In the genomic region with DNA sequence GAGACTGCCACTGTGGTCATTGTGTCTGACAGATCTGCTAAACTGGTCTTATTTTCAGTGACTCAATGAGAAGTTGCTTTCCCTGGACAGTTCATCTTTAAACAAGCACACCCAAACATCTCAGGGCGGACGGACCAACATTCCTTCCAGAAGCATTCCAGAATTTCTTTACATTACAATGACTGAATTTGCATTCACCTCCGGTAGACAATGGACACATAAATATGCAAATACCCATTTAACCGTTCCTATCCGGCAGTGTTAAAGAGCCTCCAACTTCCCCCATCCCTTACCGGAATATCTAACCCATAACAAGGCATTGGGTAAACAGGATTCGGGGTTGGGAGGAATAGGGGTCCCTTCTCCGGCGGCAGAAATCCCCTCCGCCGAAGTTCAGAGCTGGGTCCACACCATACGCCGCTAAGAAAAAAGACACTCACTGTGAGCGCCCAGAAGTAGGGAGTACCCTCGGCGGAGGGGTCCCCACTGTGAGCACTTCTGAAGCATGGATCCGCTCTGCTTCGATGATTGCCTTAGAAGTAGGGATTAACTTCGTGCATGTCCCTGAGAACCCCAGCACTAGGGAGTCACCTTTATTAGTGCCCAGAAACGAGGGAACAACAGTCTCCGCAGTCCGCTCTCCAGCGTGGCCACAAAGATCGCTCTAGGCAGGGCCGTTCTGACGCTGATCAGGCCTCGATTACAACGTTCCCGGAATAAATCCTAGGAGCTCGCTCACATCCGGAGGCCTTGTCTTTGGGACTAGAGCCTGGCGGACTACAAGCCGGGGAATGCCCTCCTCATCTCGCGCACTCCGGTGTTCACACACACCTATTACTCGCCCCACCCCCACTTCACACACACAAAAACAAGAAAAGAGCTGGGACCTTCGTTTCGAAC, we compare ENCODE assay signal across 8 mouse cellular contexts. TPM values are rescaled to one million over a fixed set of nuclear protein-coding genes. Genes with fewer than 3 reads are reported as not detected.
DNase-seq lines count a peak whose midpoint lies in the region; ATAC-seq and TF ChIP-seq lines count a peak whose summit lies in the region.

No protein-coding gene starts in this region.

- peak overlapping the region; percentile 51 for H3ac ChIP-seq in myocyte (ENCODE audit: control insufficient read depth, insufficient read length)

- peak overlapping the region; percentile 86 for H3K4me2 ChIP-seq in lung, embryonic 14.5 days
- peak overlapping the region; percentile 71 for H3K4me2 ChIP-seq in intestine, embryonic 14.5 days (ENCODE audit: low read length)
- peak overlapping the region; percentile 96 for H3K4me2 ChIP-seq in myocyte (ENCODE audit: low read depth)

- H3K4me1 ChIP-seq in lung, embryonic 14.5 days (ENCODE audit: insufficient read depth): peaks cover 12% of the 10 kb centered on the region; the same call in 1 of the 2 replicates
- peaks cover 7% of the 10 kb centered on the region for H3K4me1 ChIP-seq in cortical plate, adult 2 months (ENCODE audit: control insufficient read depth, insufficient read depth, low read length)
- H3K4me1 ChIP-seq in intestine, embryonic 14.5 days (replicated peaks; ENCODE audit: control insufficient read depth, insufficient read depth, low read length): peaks cover 19% of the 10 kb centered on the region

- no peaks in the 10 kb centered on the region for H3K27me3 ChIP-seq in lung, embryonic 14.5 days (ENCODE audit: insufficient read depth, low read length)
- H3K27me3 ChIP-seq in intestine, embryonic 14.5 days (replicated peaks; ENCODE audit: control insufficient read depth, insufficient read depth, low read length): no peaks in the 10 kb centered on the region
- H3K27me3 ChIP-seq in myocyte (ENCODE audit: control insufficient read depth, insufficient read depth, insufficient read length): no peaks in the 10 kb centered on the region

- no peak for TF ChIP-seq POLR2A in cortical plate, adult 2 months (IDR thresholded peaks at IDR 0.05; ENCODE audit: extremely low read depth, insufficient read depth, low read length)
- no peak for TF ChIP-seq POLR2A in myocyte (IDR thresholded peaks at IDR 0.05; ENCODE audit: insufficient read length, low read depth)

- TF ChIP-seq CTCF in lung, embryonic 14.5 days (IDR thresholded peaks at IDR 0.05; ENCODE audit: low read depth): no peak
- no peak for TF ChIP-seq CTCF in cortical plate, adult 2 months (IDR thresholded peaks at IDR 0.05; ENCODE audit: extremely low read depth, insufficient read depth, low read length)

- H3K9me3 ChIP-seq in lung, embryonic 14.5 days (ENCODE audit: low read depth, low read length): no peaks in the 10 kb centered on the region
- no peaks in the 10 kb centered on the region for H3K9me3 ChIP-seq in intestine, embryonic 14.5 days (ENCODE audit: control insufficient read depth, low read length)

- H3K9ac ChIP-seq in lung, embryonic 14.5 days: peak overlapping the region; percentile 89
- peak overlapping the region; percentile 99 for H3K9ac ChIP-seq in intestine, embryonic 14.5 days (ENCODE audit: low read length)

- peak overlapping the region; percentile 99 for H3K4me3 ChIP-seq in lung, embryonic 14.5 days (ENCODE audit: low read depth, low read length)
- H3K4me3 ChIP-seq in cortical plate, adult 2 months (ENCODE audit: insufficient read depth, low read length): peak overlapping the region; percentile 90
- H3K4me3 ChIP-seq in intestine, embryonic 14.5 days (ENCODE audit: low read depth, low read length): peak overlapping the region; percentile 99
- peak overlapping the region; percentile 96 for H3K4me3 ChIP-seq in myocyte

- H3K27ac ChIP-seq in lung, embryonic 14.5 days (ENCODE audit: low read depth): peak overlapping the region; percentile 84
- peak overlapping the region; percentile 62; the same call in 1 of the 2 replicates for H3K27ac ChIP-seq in cortical plate, adult 2 months (ENCODE audit: insufficient read depth, low read length)
- peak overlapping the region; percentile 84 for H3K27ac ChIP-seq in intestine, embryonic 14.5 days (ENCODE audit: low read depth)

- DNase-seq in lung, embryonic 14.5 days: no peak
- no peak for DNase-seq in lung, postnatal 4 days
- no peak for DNase-seq in intestine, embryonic 14.5 days (ENCODE audit: low spot score)
- no peak for DNase-seq in cerebellum, adult 8-10 months
- DNase-seq in adrenal gland, postnatal 36 days: no peak
- no peak for DNase-seq in embryo, embryonic 10.5 days (ENCODE audit: low spot score)

- H3K79me2 ChIP-seq in myocyte (ENCODE audit: control insufficient read depth, insufficient read depth): peaks cover 83% of the 10 kb centered on the region

- under 1% methylated on average over 39 of the region's 39 CpGs for WGBS in lung, embryonic 14.5 days
- WGBS in intestine, embryonic 14.5 days: under 1% methylated on average over 39 of the region's 39 CpGs

- ATAC-seq in lung, embryonic 14.5 days (ENCODE audit: insufficient read depth): peak; percentile 57
- ATAC-seq in intestine, embryonic 14.5 days (replicated peaks; ENCODE audit: low FRiP score, low TSS enrichment, low read depth): peak; percentile 71

- peaks cover 25% of the 10 kb centered on the region for H3K36me3 ChIP-seq in lung, embryonic 14.5 days (ENCODE audit: insufficient read depth)
- peaks cover 26% of the 10 kb centered on the region for H3K36me3 ChIP-seq in intestine, embryonic 14.5 days (ENCODE audit: control insufficient read depth, insufficient read depth, low read length)
- H3K36me3 ChIP-seq in myocyte (ENCODE audit: control insufficient read depth, insufficient read depth): peaks cover 8% of the 10 kb centered on the region

TF ChIP-seq in myocyte, 11 proteins besides CTCF, POLR2A, EP300 and RAD21:
- TF ChIP-seq USF1 (IDR thresholded peaks at IDR 0.05; ENCODE audit: low read depth): no peak
- TF ChIP-seq CEBPB (IDR thresholded peaks at IDR 0.05; ENCODE audit: insufficient read depth, poor library complexity, severe bottlenecking): no peak
- TF ChIP-seq SRF (IDR thresholded peaks at IDR 0.05; ENCODE audit: control insufficient read depth, insufficient read length, low read depth): no peak
- no peak for TF ChIP-seq MAX (IDR thresholded peaks at IDR 0.05; ENCODE audit: low read depth)
- no peak for TF ChIP-seq TCF12 (IDR thresholded peaks at IDR 0.05; ENCODE audit: insufficient read depth, poor library complexity, severe bottlenecking)
- no peak for TF ChIP-seq E2F4 (IDR thresholded peaks at IDR 0.05; ENCODE audit: insufficient read depth)
- TF ChIP-seq POLR2AphosphoS2 (IDR thresholded peaks at IDR 0.05; ENCODE audit: insufficient read length, low read depth): no peak
- TF ChIP-seq TCF3 (IDR thresholded peaks at IDR 0.05; ENCODE audit: insufficient read length, low read depth): no peak
- no peak for TF ChIP-seq REST (IDR thresholded peaks at IDR 0.05; ENCODE audit: insufficient read depth, insufficient read length)
- no peak for TF ChIP-seq MYOG (IDR thresholded peaks at IDR 0.05; ENCODE audit: control insufficient read depth in 1 of 3, insufficient read depth in 1 of 3, insufficient read length in 2 of 3, low read depth in 2 of 3)
- TF ChIP-seq MYOD1 (IDR thresholded peaks at IDR 0.05; ENCODE audit: control insufficient read depth in 1 of 3, insufficient read length in 2 of 3, low read depth in 2 of 3): no peak

RNA-seq across cellular contexts. Expression of gene Dido1, which starts 0.5 kb away (rescaled TPM):
- polyA plus RNA-seq in lung, embryonic 14.5 days (2014; fragmentation: Nextera tagmentation; extraction: Ambion mirVana): 34.1 and 36.0 TPM in 2 replicates
- polyA plus RNA-seq in cortical plate, adult 2 months (2012; rRNA removed): 28.1 and 32.9 TPM in 2 replicates
- 31.0 and 31.6 TPM in 2 replicates for polyA plus RNA-seq in intestine, embryonic 14.5 days (2014; fragmentation: Nextera tagmentation; extraction: Ambion mirVana)
- polyA plus RNA-seq in myocyte (2012; fragmentation: generic; extraction: Trizol): 9.3 TPM
- 10 to 100 TPM; 38.7 to 40.7 TPM for total RNA-seq in adrenal gland, postnatal 36 days (2021)

RNA-seq across cellular contexts. Expression of gene Gid8, which starts 0.6 kb away (rescaled TPM):
- polyA plus RNA-seq in lung, embryonic 14.5 days (2014; fragmentation: Nextera tagmentation; extraction: Ambion mirVana): 58.6 and 59.1 TPM in 2 replicates
- 57.5 and 60.4 TPM in 2 replicates for polyA plus RNA-seq in cortical plate, adult 2 months (2012; rRNA removed)
- 51.7 and 52.0 TPM in 2 replicates for polyA plus RNA-seq in intestine, embryonic 14.5 days (2014; fragmentation: Nextera tagmentation; extraction: Ambion mirVana)
- 44.9 TPM for polyA plus RNA-seq in myocyte (2012; fragmentation: generic; extraction: Trizol)
- total RNA-seq in adrenal gland, postnatal 36 days (2021): 10 to 100 TPM; 58.9 to 63.1 TPM

RNA-seq across cellular contexts. Expression of gene Slc17a9, which starts 15.8 kb away (rescaled TPM):
- polyA plus RNA-seq in lung, embryonic 14.5 days (2014; fragmentation: Nextera tagmentation; extraction: Ambion mirVana): 0.80 and 0.88 TPM in 2 replicates
- polyA plus RNA-seq in cortical plate, adult 2 months (2012; rRNA removed): 1.0 and 1.3 TPM in 2 replicates
- polyA plus RNA-seq in intestine, embryonic 14.5 days (2014; fragmentation: Nextera tagmentation; extraction: Ambion mirVana): 1.9 and 2.1 TPM in 2 replicates
- 0.22 TPM for polyA plus RNA-seq in myocyte (2012; fragmentation: generic; extraction: Trizol)
- 1 to 10 TPM; 1.1 to 1.2 TPM for total RNA-seq in adrenal gland, postnatal 36 days (2021)
